23 mouse cellular contexts compared by ENCODE assay signal in the genomic region with DNA sequence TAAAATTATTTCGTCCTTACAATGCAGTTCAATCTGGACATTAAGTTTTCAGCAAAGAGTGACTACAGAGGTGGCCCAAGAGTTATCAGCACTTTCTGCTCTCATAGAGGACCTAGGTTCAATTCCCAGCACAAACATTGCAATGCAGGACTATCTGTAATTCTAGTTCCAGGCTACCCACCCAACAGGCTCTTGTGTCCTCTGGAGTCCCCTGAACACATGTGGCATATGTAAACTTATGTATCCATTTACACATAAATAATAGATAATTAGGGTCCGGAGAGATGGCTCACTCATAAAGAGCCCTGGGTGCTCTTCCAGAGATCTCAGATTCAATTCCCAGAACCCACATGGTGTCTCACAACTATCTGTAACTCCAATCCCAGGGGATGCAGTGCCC.
"Had no signal": no experiment of that assay in that cellular context is flagged by ENCODE, and none has a peak within 500 bp of the region (broad histone marks: within the 10 kb centered on the region; RNA-seq: fewer than 3 reads in every experiment).

No protein-coding gene starts in this region.

- H3K9ac ChIP-seq: forebrain, postnatal 0 days; heart, embryonic 13.5 days; heart, embryonic 15.5 days; hindbrain, embryonic 13.5 days; hindbrain, embryonic 15.5 days; limb, embryonic 13.5 days; limb, embryonic 15.5 days; liver, embryonic 12.5 days; liver, embryonic 14.5 days had no signal

- DNase-seq: forebrain, postnatal 0 days; gastrocnemius, postnatal 14 days; gastrocnemius, postnatal 36 days; heart, adult 2 months; heart, postnatal 14 days; heart, postnatal 36 days; kidney, adult 11 months; kidney, adult 8-10 months; kidney, postnatal 36 days; layer of hippocampus, adult 9-11 months; layer of hippocampus, postnatal 36 days; left cerebral cortex, postnatal 4 days had no signal

- H3K27me3 ChIP-seq: heart, embryonic 13.5 days; heart, embryonic 15.5 days; hindbrain, embryonic 13.5 days; hindbrain, embryonic 15.5 days; limb, embryonic 13.5 days; limb, embryonic 15.5 days; liver, embryonic 12.5 days had no signal

- ATAC-seq: forebrain, postnatal 0 days; hindbrain, postnatal 0 days; intestine, embryonic 16.5 days; liver, embryonic 12.5 days had no signal

- H3K27ac ChIP-seq: heart, embryonic 13.5 days; heart, embryonic 15.5 days; hindbrain, embryonic 13.5 days; hindbrain, embryonic 15.5 days; hindbrain, postnatal 0 days; limb, embryonic 13.5 days; limb, embryonic 15.5 days; liver, embryonic 12.5 days; liver, embryonic 14.5 days had no signal

- H3K36me3 ChIP-seq: heart, embryonic 13.5 days; heart, embryonic 15.5 days; hindbrain, embryonic 13.5 days; hindbrain, embryonic 15.5 days; limb, embryonic 13.5 days; limb, embryonic 15.5 days; liver, embryonic 12.5 days had no signal

- H3K4me1 ChIP-seq: hindbrain, embryonic 15.5 days had no signal

- H3K4me3 ChIP-seq: heart, adult 2 months; heart, embryonic 13.5 days; heart, embryonic 15.5 days; hindbrain, embryonic 13.5 days; hindbrain, embryonic 15.5 days; limb, embryonic 13.5 days; limb, embryonic 15.5 days; liver, embryonic 12.5 days had no signal

- H3K4me2 ChIP-seq: heart, embryonic 11.5 days; heart, embryonic 13.5 days; heart, embryonic 15.5 days; hindbrain, embryonic 13.5 days; hindbrain, embryonic 15.5 days; limb, embryonic 13.5 days; limb, embryonic 15.5 days; liver, embryonic 12.5 days had no signal

- H3K9me3 ChIP-seq: heart, embryonic 13.5 days; heart, embryonic 15.5 days; hindbrain, embryonic 13.5 days; hindbrain, embryonic 15.5 days; limb, embryonic 13.5 days; limb, embryonic 15.5 days; liver, embryonic 12.5 days had no signal
